Mouse (Mus musculus) embryonic facial prominence, embryonic 10.5 days (tissue): Measurements from ENCODE around the gene Rprml. TPM values are rescaled to one million over a fixed set of nuclear protein-coding genes. Genes with fewer than 3 reads are reported as not detected.
A peak's percentile ranks its signal among the peaks of the same experiment; 100 is the strongest.
"Not testable (repeated sequence)": the region's sequence is repeated elsewhere in the genome, so short reads cannot be mapped to it uniquely, and the experiment has no call there.

ENCODE experiments used
- DNase-seq: peaks from one replicate; pipeline ENCODE4 v3.0.0-alpha.2; 2017; ENCODE audit warnings: low spot score
- H3K27ac ChIP-seq: fragments of 300-500 bp; sonication (generic); replicated peaks from 2 replicates; pipeline ENCODE4 v1.5.1; 2016; ENCODE audit warnings: mild to moderate bottlenecking
- H3K27me3 ChIP-seq: fragments of 300-500 bp; sonication (generic); replicated peaks from 2 replicates; pipeline ENCODE4 v1.6.1; 2016; ENCODE audit warnings: low read depth, mild to moderate bottlenecking; ENCODE audit not compliant: poor library complexity, severe bottlenecking
- H3K36me3 ChIP-seq: fragments of 300-500 bp; sonication (generic); replicated peaks from 2 replicates; pipeline ENCODE4 v1.6.1; 2016; ENCODE audit warnings: mild to moderate bottlenecking, moderate library complexity
- H3K4me1 ChIP-seq: fragments of 300-500 bp; sonication (generic); 2 replicates; pipeline ENCODE4 v1.6.1; 2016
- H3K4me3 ChIP-seq: fragments of 300-500 bp; sonication (generic); 2 replicates; pipeline ENCODE4 v1.5.1; 2016; ENCODE audit warnings: mild to moderate bottlenecking, moderate library complexity
- H3K9me3 ChIP-seq: fragments of 300-500 bp; sonication (generic); 2 replicates; pipeline ENCODE4 v1.6.1; 2016; ENCODE audit warnings: mild to moderate bottlenecking
- WGBS: fragments of 180-500 bp; shearing (Covaris S2); methylation state at CpG from one replicate; pipeline ENCODE4 v1.1.7; 2016; 5-methylcytosine and 5-hydroxymethylcytosine counted together
- polyA plus RNA-seq: library from polyadenylated mRNA; unstranded; fragments of >200 nt; fragmentation: Nextera tagmentation; extraction: Ambion mirVana; gene quantifications from 2 replicates; pipeline ENCODE4 v1.2.1, GENCODE M21; 2016

Rprml gene
- polyA plus RNA-seq, 1 experiment from 2014 or later: 0.39 TPM

DNA sequence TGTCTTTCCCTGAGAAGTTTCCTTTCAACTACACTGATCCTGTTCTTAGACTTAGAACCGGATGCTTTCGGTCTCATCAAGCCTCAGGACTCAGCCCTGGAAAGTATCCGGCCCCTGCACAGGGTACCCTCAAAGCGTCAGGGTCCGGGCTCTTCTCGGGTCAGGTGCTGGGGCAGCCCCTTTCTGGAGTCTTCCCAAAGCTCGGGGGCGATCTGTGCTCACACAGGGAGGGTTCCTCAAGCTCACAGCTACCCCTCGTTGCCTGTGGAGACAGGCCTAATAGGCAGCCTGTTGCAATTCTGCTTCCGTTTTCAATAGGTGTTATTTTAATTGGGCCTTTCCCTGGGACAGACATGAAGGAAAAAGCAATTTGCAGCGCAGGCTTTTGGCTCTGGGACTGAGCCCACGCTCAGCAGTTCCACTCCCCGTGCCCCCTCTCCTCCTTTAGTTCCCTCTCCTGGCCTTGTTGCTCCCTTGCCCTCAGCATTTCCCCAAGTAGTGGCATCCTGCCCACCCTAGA lies 17.6 kb downstream of the Rprml start:
- no peak overlapping the region for H3K27ac ChIP-seq
- peaks cover 17% of the 10 kb centered on the region for H3K4me1 ChIP-seq
- no peaks in the 10 kb centered on the region for H3K36me3 ChIP-seq
- peaks cover 30% of the 10 kb centered on the region for H3K27me3 ChIP-seq
- 54% methylated on average over 13 of the region's 13 CpGs for WGBS
- no peak for DNase-seq
- no peaks in the 10 kb centered on the region for H3K9me3 ChIP-seq
- no peak overlapping the region for H3K4me3 ChIP-seq

DNA sequence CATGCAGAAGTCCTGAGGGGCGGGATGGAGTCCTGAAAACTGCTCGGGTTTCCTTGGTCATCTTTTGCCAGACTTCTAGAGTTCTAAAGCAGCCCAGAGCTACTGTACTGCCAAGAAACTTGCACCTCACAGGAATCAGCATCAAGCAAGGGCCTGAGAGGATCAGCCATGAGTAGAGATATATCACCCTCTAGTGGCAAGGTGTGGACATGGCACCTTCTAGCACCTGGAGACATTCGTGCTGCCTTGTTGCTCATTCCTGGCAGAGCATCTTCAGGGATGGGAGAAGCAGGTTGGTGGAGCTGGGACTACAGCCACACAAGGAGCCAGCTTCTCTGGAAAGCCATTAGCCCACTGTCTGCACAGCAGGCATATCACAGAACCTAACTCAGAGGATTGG lies 26.2 kb downstream of the Rprml start:
- peaks cover 56% of the 10 kb centered on the region for H3K36me3 ChIP-seq
- H3K27ac ChIP-seq: no peak overlapping the region
- no peak overlapping the region for H3K4me3 ChIP-seq
- no peaks in the 10 kb centered on the region for H3K4me1 ChIP-seq
- no peaks in the 10 kb centered on the region for H3K27me3 ChIP-seq
- 31% methylated on average over 3 of the region's 3 CpGs for WGBS
- peak; percentile 70 for DNase-seq
- no peaks in the 10 kb centered on the region for H3K9me3 ChIP-seq

- peaks cover 71% of the 10 kb centered on the region for H3K36me3 ChIP-seq
- H3K4me3 ChIP-seq, H3K27me3 ChIP-seq, H3K9me3 ChIP-seq, H3K4me1 ChIP-seq, H3K27ac ChIP-seq: not testable (repeated sequence)
- 40% methylated on average over 2 of the region's 2 CpGs for WGBS
- DNase-seq: peak; percentile 59
Measured at GRCm38 (mm10) chr11:103677042-103677441, 27.7 kb downstream of the Rprml start.

GRCm38 (mm10) chr11:103683667-103684334 lies 34.4 kb downstream of the Rprml start:
- Histone ChIP-seq H3K27ac (no peak overlapping the region), H3K36me3 (peaks cover 100% of the 10 kb centered on the region), H3K27me3 (no peaks in the 10 kb centered on the region), H3K9me3 (no peaks in the 10 kb centered on the region), H3K4me3 (no peak overlapping the region), H3K4me1 (peaks cover 15% of the 10 kb centered on the region)
- WGBS: 84% methylated on average over 11 of the region's 11 CpGs
- DNase-seq: no peak

GRCm38 (mm10) chr11:103685261-103685736 lies 35.9 kb downstream of the Rprml start:
- Histone ChIP-seq H3K36me3 (peaks cover 88% of the 10 kb centered on the region), H3K4me3 (no peak overlapping the region), H3K9me3 (no peaks in the 10 kb centered on the region), H3K27me3 (no peaks in the 10 kb centered on the region), H3K27ac (no peak overlapping the region), H3K4me1 (peaks cover 30% of the 10 kb centered on the region)
- WGBS: 91% methylated on average over 7 of the region's 7 CpGs
- DNase-seq: no peak

GRCm38 (mm10) chr11:103686706-103687105 lies 37.3 kb downstream of the Rprml start:
- peaks cover 74% of the 10 kb centered on the region for H3K36me3 ChIP-seq
- 81% methylated on average over 6 of the region's 6 CpGs for WGBS
- H3K27me3 ChIP-seq: no peaks in the 10 kb centered on the region
- no peaks in the 10 kb centered on the region for H3K9me3 ChIP-seq
- peaks cover 30% of the 10 kb centered on the region for H3K4me1 ChIP-seq
- no peak for DNase-seq
- H3K4me3 ChIP-seq: no peak overlapping the region
- H3K27ac ChIP-seq: no peak overlapping the region

GRCm38 (mm10) chr11:103688271-103688979 lies 39.1 kb downstream of the Rprml start:
- Histone ChIP-seq H3K27ac (no peak overlapping the region), H3K36me3 (peaks cover 57% of the 10 kb centered on the region), H3K9me3 (no peaks in the 10 kb centered on the region), H3K27me3 (no peaks in the 10 kb centered on the region), H3K4me3 (no peak overlapping the region), H3K4me1 (peaks cover 30% of the 10 kb centered on the region)
- 58% methylated on average over 6 of the region's 6 CpGs for WGBS
- DNase-seq: no peak

GRCm38 (mm10) chr11:103688980-103689378 lies 39.6 kb downstream of the Rprml start:
- H3K9me3 ChIP-seq: no peaks in the 10 kb centered on the region
- no peak for DNase-seq
- peaks cover 52% of the 10 kb centered on the region for H3K36me3 ChIP-seq
- H3K4me3 ChIP-seq: no peak overlapping the region
- no peaks in the 10 kb centered on the region for H3K27me3 ChIP-seq
- H3K27ac ChIP-seq: no peak overlapping the region
- peaks cover 30% of the 10 kb centered on the region for H3K4me1 ChIP-seq
- 11% methylated on average over 3 of the region's 3 CpGs for WGBS

DNA sequence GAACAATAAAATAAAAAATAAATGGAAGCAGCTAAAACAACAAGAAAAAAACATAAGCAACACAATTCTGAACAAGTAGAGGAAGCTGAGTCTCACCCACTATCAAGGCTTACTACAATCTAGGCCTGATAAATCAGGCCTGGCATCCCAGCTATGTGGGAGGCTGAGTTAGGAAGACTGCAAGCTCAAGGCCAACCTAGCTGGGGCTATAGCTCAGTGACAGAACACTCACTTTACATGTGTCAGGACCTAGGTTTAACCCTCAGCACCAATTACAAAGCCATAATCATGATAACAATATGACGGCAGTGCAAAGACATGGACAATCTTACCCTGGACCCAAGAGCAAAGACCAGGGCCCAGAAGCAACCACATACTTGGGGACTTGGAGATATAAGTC lies 41.7 kb downstream of the Rprml start:
- H3K4me1 ChIP-seq: peaks cover 30% of the 10 kb centered on the region
- H3K27me3 ChIP-seq: no peaks in the 10 kb centered on the region
- no peak for DNase-seq
- H3K9me3 ChIP-seq: no peaks in the 10 kb centered on the region
- peaks cover 41% of the 10 kb centered on the region for H3K36me3 ChIP-seq
- H3K4me3 ChIP-seq: no peak overlapping the region
- no peak overlapping the region for H3K27ac ChIP-seq
- 98% methylated on average over 1 of the region's 1 CpGs for WGBS

GRCm38 (mm10) chr11:103693241-103693640 lies 43.9 kb downstream of the Rprml start:
- Histone ChIP-seq H3K36me3 (peaks cover 19% of the 10 kb centered on the region), H3K27ac (no peak overlapping the region), H3K27me3 (no peaks in the 10 kb centered on the region), H3K9me3 (no peaks in the 10 kb centered on the region), H3K4me3 (no peak overlapping the region), H3K4me1 (peaks cover 28% of the 10 kb centered on the region)
- no peak for DNase-seq
- WGBS: 93% methylated on average over 1 of the region's 1 CpGs

DNA sequence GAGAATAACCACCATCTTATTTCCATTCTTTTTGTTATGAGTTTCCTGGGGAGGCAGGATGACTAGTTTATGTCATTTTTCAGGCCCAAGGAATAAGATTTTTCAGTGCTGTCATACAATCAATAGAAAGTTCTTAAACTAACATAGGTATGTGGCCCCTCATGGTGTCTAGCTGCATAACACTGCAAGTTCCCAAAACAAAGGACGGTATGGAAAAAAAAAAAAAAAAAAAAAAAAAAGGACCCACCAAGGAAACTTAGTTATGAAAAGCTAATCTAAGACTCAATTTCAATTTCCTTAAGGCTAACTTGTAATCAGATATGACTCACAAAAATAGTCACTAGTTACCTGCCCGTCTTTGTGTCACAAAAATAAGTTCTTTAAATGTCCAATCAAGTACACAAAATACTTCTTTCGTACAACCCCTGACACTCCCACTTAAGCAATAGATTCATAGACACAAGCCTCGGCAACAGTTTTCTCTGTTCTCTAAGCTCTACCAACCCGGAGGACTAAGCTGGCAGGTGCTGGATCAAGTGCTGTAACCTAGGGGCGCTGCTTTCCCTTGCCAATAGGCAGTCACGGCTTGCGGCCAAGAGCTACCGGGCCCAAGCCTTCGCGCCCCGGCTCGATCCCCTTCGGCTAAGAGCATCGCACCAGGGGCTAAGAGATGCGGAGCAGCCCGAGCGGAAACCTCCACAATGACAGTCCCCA lies 47.6 kb downstream of the Rprml start:
- Histone ChIP-seq H3K36me3 (peaks cover 10% of the 10 kb centered on the region), H3K27me3 (no peaks in the 10 kb centered on the region), H3K4me3 (peak overlapping the region; percentile 93), H3K4me1 (peaks cover 12% of the 10 kb centered on the region), H3K9me3 (no peaks in the 10 kb centered on the region), H3K27ac (peak overlapping the region; percentile 97)
- no peak for DNase-seq
- WGBS: 2% methylated on average over 18 of the region's 18 CpGs

GRCm38 (mm10) chr11:103697565-103698176 lies 48.3 kb downstream of the Rprml start, which contains the start of gene Gosr2:
Gene Gosr2, minus strand, starts transcription at chr11:103697898.
- WGBS: under 1% methylated on average over 57 of the region's 57 CpGs
- peak within 1 kb of the TSS; percentile 93 for H3K4me3 ChIP-seq
- H3K9me3 ChIP-seq: no peaks in the 10 kb centered on the region
- peaks cover 12% of the 10 kb centered on the region for H3K4me1 ChIP-seq
- peak; percentile 93 for DNase-seq
- no peaks in the 10 kb centered on the region for H3K27me3 ChIP-seq
- H3K36me3 ChIP-seq: peaks cover 10% of the 10 kb centered on the region
- H3K27ac ChIP-seq: peak within 1 kb of the TSS; percentile 97
